16 mouse cellular contexts compared by ENCODE assay signal in genomic region chr7:75371520-75371876, GRCm38 (mm10).
A peak's percentile ranks its signal among the peaks of the same experiment; 100 is the strongest.
DNase-seq lines count a peak whose midpoint lies in the region; ATAC-seq lines count a peak whose summit lies in the region.
"Had no signal": no experiment of that assay in that cellular context is flagged by ENCODE, and none has a peak within 500 bp of the region (broad histone marks: within the 10 kb centered on the region; RNA-seq: fewer than 3 reads in every experiment).

No protein-coding gene starts in this region.

- peaks cover 17% of the 10 kb centered on the region for H3K4me1 ChIP-seq in heart, embryonic 16.5 days (ENCODE audit: control insufficient read depth, insufficient read depth, low read length)
- H3K4me1 ChIP-seq: hindbrain, embryonic 10.5 days; limb, embryonic 10.5 days; midbrain, embryonic 10.5 days had no signal

- H3K9me3 ChIP-seq in heart, embryonic 16.5 days (replicated peaks; ENCODE audit: control insufficient read depth, low read length) = no peaks in the 10 kb centered on the region
- H3K9me3 ChIP-seq: embryonic facial prominence, embryonic 10.5 days; G1E; heart, embryonic 15.5 days; hindbrain, embryonic 10.5 days; limb, embryonic 10.5 days; midbrain, embryonic 10.5 days; stomach, embryonic 15.5 days had no signal

- no peak overlapping the region for H3K4me3 ChIP-seq in heart, embryonic 16.5 days (ENCODE audit: low read length)
- H3K4me3 ChIP-seq: embryonic facial prominence, embryonic 10.5 days; heart, embryonic 15.5 days; hindbrain, embryonic 10.5 days; left cerebral cortex, adult 2 months; limb, embryonic 10.5 days; midbrain, embryonic 10.5 days; stomach, embryonic 15.5 days had no signal

- no peaks in the 10 kb centered on the region for H3K27me3 ChIP-seq in heart, embryonic 16.5 days (ENCODE audit: control insufficient read depth, insufficient read depth, low read length)
- H3K27me3 ChIP-seq: heart, embryonic 15.5 days; stomach, embryonic 15.5 days had no signal

- no peak for DNase-seq in heart, postnatal 4 days
- DNase-seq in thymus, postnatal 25 days = peak; percentile 23
- no peak for DNase-seq in thymus, adult 18-20 months
- no peak for DNase-seq in ovary, postnatal 14 days (ENCODE audit: low spot score)
- no peak for DNase-seq in layer of hippocampus, postnatal 14 days (ENCODE audit: low spot score in 2 of 2)

- H3K36me3 ChIP-seq in heart, embryonic 16.5 days (ENCODE audit: control insufficient read depth, insufficient read depth) = no peaks in the 10 kb centered on the region
- H3K36me3 ChIP-seq: embryonic facial prominence, embryonic 10.5 days; G1E; heart, embryonic 15.5 days; hindbrain, embryonic 10.5 days; limb, embryonic 10.5 days; midbrain, embryonic 10.5 days; stomach, embryonic 15.5 days had no signal

- no peak for ATAC-seq in heart, embryonic 16.5 days (replicated peaks; ENCODE audit: extremely low read depth, insufficient read depth, low FRiP score)
- ATAC-seq in granulocyte monocyte progenitor cell, adult 5-6 weeks (replicated peaks; ENCODE audit: poor library complexity, severe bottlenecking) = peak; percentile 1; the same call in 1 of the 2 replicates

- peak overlapping the region; percentile 4; the same call in 1 of the 2 replicates for H3K27ac ChIP-seq in heart, embryonic 16.5 days (ENCODE audit: low read length)
- H3K27ac ChIP-seq: embryonic facial prominence, embryonic 10.5 days; hindbrain, embryonic 10.5 days; hindbrain, postnatal 0 days; left cerebral cortex, adult 2 months; limb, embryonic 10.5 days; midbrain, embryonic 10.5 days; stomach, embryonic 15.5 days had no signal

- no peak overlapping the region for H3K9ac ChIP-seq in heart, embryonic 16.5 days (ENCODE audit: low read length)
- H3K9ac ChIP-seq: heart, embryonic 15.5 days; stomach, embryonic 15.5 days had no signal

- no peak overlapping the region for H3K4me2 ChIP-seq in heart, embryonic 16.5 days (ENCODE audit: low read depth, low read length)
